Mouse (Mus musculus) T-helper 1 cell (primary cell): ENCODE results near the gene Hist1h1d.
"Not testable (repeated sequence)": the region's sequence is repeated elsewhere in the genome, so short reads cannot be mapped to it uniquely, and the experiment has no call there.

Experiments used
- in situ Hi-C: fragments of 300-600 bp; cut with MboI, MseI; formaldehyde crosslinking; loops from one replicate; pipeline ENCODE4 v1.15.1; 2025; ENCODE audit warnings: high pct_unique_total_duplicates

Hist1h1d gene

GRCm38 (mm10) chr13:23543965-23544786 is 8.9 kb upstream of the Hist1h1d start, which contains the start of gene Hist1h3f:
Gene Hist1h3f, plus strand, starts transcription at chr13:23544052.
- in situ Hi-C loops = no loop called here

GRCm38 (mm10) chr13:23544787-23545120 is 8.3 kb upstream of the Hist1h1d start:
- in situ Hi-C loops = not testable (repeated sequence)

GRCm38 (mm10) chr13:23546694-23547093 is 6.4 kb upstream of the Hist1h1d start:
- in situ Hi-C loops = no loop called here

GRCm38 (mm10) chr13:23550761-23551145 is 2.3 kb upstream of the Hist1h1d start:
- in situ Hi-C loops = no loop called here

- in situ Hi-C loops = not testable (repeated sequence)
Measured at GRCm38 (mm10) chr13:23551146-23551834, 1.8 kb upstream of the Hist1h1d start, which contains the start of gene Hist1h4f. Gene Hist1h4f, minus strand, starts transcription at chr13:23551648.

GRCm38 (mm10) chr13:23551931-23552914 is 839 bp upstream of the Hist1h1d start:
- in situ Hi-C loops = no loop called here

- in situ Hi-C loops = no loop called here
Measured at GRCm38 (mm10) chr13:23554393-23554792, 1.3 kb downstream of the Hist1h1d start.

GRCm38 (mm10) chr13:23554925-23555838 is 2.1 kb downstream of the Hist1h1d start:
- in situ Hi-C loops = no loop called here

GRCm38 (mm10) chr13:23555839-23556416 is 2.9 kb downstream of the Hist1h1d start:
- in situ Hi-C loops = no loop called here

GRCm38 (mm10) chr13:23556906-23557305 is 3.8 kb downstream of the Hist1h1d start:
- in situ Hi-C loops = no loop called here

GRCm38 (mm10) chr13:23560699-23561098 is 7.6 kb downstream of the Hist1h1d start:
- in situ Hi-C loops = not testable (repeated sequence)

- in situ Hi-C loops = not testable (repeated sequence)
Measured at GRCm38 (mm10) chr13:23561531-23561882, 8.4 kb downstream of the Hist1h1d start.

GRCm38 (mm10) chr13:23561883-23562659 is 9.0 kb downstream of the Hist1h1d start, which contains the start of gene Hist1h3e:
Gene Hist1h3e, minus strand, starts transcription at chr13:23562369.
- in situ Hi-C loops = not testable (repeated sequence)

GRCm38 (mm10) chr13:23562699-23563462 is 9.8 kb downstream of the Hist1h1d start:
- in situ Hi-C loops = no loop called here

- in situ Hi-C loops = no loop called here
Measured at GRCm38 (mm10) chr13:23564482-23564881, 11.4 kb downstream of the Hist1h1d start.

- in situ Hi-C loops = loop anchor here (5.0 kb wide), 2 partner anchors 112 to 1848 kb away; partner anchors contain the start of genes Hist1h2ac, Hist1h2bc and Hist1h2bm
Measured at GRCm38 (mm10) chr13:23570261-23571021, 17.4 kb downstream of the Hist1h1d start.

GRCm38 (mm10) chr13:23571022-23571503 is 18.0 kb downstream of the Hist1h1d start, which contains the start of the genes Hist1h2ae and Hist1h2bg:
Gene Hist1h2ae, minus strand, starts transcription at chr13:23571220.
Gene Hist1h2bg, plus strand, starts transcription at chr13:23571396.
- in situ Hi-C loops = loop anchor here (5.0 kb wide), 2 partner anchors 111 to 1849 kb away; partner anchors contain the start of genes Hist1h2ac, Hist1h2bc and Hist1h2bm
